Mouse (Mus musculus) CD4-positive, CD25-positive, alpha-beta regulatory T cell, adult 9 weeks (primary cell): ENCODE data around the gene Aff1. TPM values are rescaled to one million over a fixed set of nuclear protein-coding genes. Genes with fewer than 3 reads are reported as not detected.

Experiments used
- polyA plus RNA-seq: library from polyadenylated mRNA; unstranded; fragments of 100-300 nt; shearing (Covaris generic); gene quantifications from one replicate; pipeline ENCODE4 v1.2.1, GENCODE M21; 2017

Gene Aff1
- polyA plus RNA-seq = 28.6 TPM

GRCm38 (mm10) chr5:103691624-103692530 is at the start of gene Aff1:
Aff1 (plus strand) TSS chr5:103692374.

DNA sequence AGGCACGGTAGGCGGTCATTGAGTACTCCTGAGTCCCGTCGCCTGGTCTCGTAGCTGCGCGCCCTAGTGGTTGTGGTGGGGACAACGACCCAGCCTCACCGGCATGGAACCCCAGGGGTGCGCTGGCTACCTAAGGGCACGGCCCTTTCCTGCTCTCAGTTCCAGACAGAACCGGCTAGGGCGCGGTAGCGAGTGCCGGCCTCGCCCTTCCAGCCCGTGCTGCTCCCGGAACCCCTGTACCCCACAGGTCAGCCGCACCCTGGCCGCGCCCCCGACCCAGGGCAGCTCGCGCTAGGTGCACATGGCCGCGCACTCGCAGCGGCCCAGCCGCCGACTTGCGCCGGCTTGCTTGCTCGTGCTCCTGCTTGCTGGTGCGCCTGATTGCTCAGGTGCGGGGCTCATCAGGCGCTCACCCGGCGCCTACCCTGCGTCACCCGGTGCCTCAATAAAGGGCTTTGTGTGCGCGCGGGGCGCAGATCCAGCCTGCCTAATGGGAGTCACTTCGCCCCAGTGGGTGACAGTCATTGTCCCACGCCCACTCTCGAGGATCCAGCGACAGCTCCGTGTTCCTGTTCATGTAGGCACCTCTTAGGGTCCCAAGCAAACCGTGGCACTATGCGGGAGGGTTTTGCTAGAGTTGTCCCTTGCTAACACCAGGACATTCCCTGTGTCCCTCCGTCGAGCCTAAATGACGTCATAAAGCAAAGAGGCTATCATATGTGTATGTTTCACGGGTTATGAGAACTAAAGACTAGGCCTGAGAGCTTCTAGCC is 36.6 kb upstream of the Aff1 start, which contains the start of gene 1700016H13Rik:
1700016H13Rik (minus strand) TSS at position 665 of the 773 bp plus-strand sequence.

Other genes starting within 250 kb of the Aff1 start
- gene Slc10a6, start 63.0 kb upstream of the Aff1 start, polyA plus RNA-seq = not detected
- not detected for gene 1700016H13Rik, start 36.4 kb upstream of the Aff1 start, polyA plus RNA-seq
- gene Klhl8, start 218.9 kb downstream of the Aff1 start, polyA plus RNA-seq = 1.2 TPM